Mouse (Mus musculus) B cell, adult 67 days (primary cell): ENCODE measurements around the gene Lrrtm1. TPM values are rescaled to one million over a fixed set of nuclear protein-coding genes. Genes with fewer than 3 reads are reported as not detected.

ENCODE experiments used
- total RNA-seq, 2 experiments: library from RNA; stranded (reverse); gene quantifications; 4 replicates each; pipeline ENCODE4 v1.2.4; 2023

Gene Lrrtm1
- not detected for total RNA-seq

GRCm38 (mm10) chr6:77242601-77243406 lies at the start of gene Lrrtm1:
Gene Lrrtm1 (plus strand): TSS chr6:77242689.

